Mouse (Mus musculus): ENCODE results near the gene Pax8. TPM values are rescaled to one million over a fixed set of nuclear protein-coding genes. Genes with fewer than 3 reads are reported as not detected.

Gene Pax8
- total and polyA plus RNA-seq, 3 experiments: 0.17 to 0.60 TPM; not detected in 1

DNA sequence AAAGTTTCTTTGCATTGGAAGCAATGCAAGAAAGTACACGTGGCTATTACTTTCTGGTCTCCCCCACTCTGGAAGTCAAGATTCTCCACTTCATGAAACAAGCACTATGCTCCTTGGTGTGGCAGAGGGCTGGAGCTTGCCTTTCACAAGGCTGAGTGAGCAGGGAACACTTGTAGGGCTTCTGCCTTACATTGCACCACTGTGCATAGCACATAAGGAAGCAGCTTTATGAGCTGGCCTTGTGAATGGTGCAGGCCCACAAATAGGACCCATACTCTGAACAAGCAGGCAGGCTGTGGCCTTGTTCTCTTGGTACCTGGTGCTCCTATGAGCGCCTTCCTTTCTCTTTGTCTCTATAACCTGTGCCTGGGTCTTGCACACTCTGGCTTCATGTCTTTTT lies 82.1 kb downstream of the Pax8 start:
- H3K9ac ChIP-seq (ENCODE audit: insufficient read depth, low read depth): no peak overlapping the region
- peaks cover 64% of the 10 kb centered on the region for H3K79me2 ChIP-seq (replicated peaks; ENCODE audit: control insufficient read depth, extremely low read depth, insufficient read depth, poor library complexity, severe bottlenecking)
- peaks cover 3 to 53% of the 10 kb centered on the region in 2 experiments; a peak in 3 of 4 replicates for H3K4me1 ChIP-seq (ENCODE audit: control insufficient read depth in 1 of 2, insufficient read depth in 2 of 2)
- in situ Hi-C loops (cut with MboI; ENCODE audit: low pct_ligation_motif_present, low pct_unique_long_range_greater_than_20kb, low sequenced_read_pairs) (no loop called here), dilution Hi-C loops (cut with MboI; ENCODE audit: extremely low pct_ligation_motif_present, extremely low pct_unique_long_range_greater_than_20kb, low sequenced_read_pairs) (no loop called here)
- H3K27ac ChIP-seq (ENCODE audit: insufficient read depth, low read depth): no peak overlapping the region
- no peaks in the 10 kb centered on the region for H3K27me3 ChIP-seq (replicated peaks)
- no peaks in the 10 kb centered on the region for H3K9me3 ChIP-seq (replicated peaks; ENCODE audit: low read length)
- DNase-seq (ENCODE audit: extremely low read depth): no peak
- no peak overlapping the region for H3K4me3 ChIP-seq (replicated peaks in 1 of 3; ENCODE audit: low read depth in 2 of 3, low read length in 2 of 3, poor library complexity in 1 of 3)
- no peak for TF ChIP-seq CHD2 (IDR thresholded peaks at IDR 0.05; ENCODE audit: low read length)
- no peak for TF ChIP-seq RCOR1 (conservative IDR thresholded peaks at IDR 0.05; ENCODE audit: low read depth, low read length)
- TF ChIP-seq MAFK (IDR thresholded peaks at IDR 0.05; ENCODE audit: insufficient replicate concordance, low read length): no peak
- no peak for TF ChIP-seq MXI1 (IDR thresholded peaks at IDR 0.05; ENCODE audit: low read depth, low read length)
- no peak for TF ChIP-seq TBP (conservative IDR thresholded peaks at IDR 0.05; ENCODE audit: low read depth, low read length)
- no peak for TF ChIP-seq USF2 (conservative IDR thresholded peaks at IDR 0.05; ENCODE audit: low read depth, low read length)
- TF ChIP-seq EP300 (IDR thresholded peaks at IDR 0.05; ENCODE audit: low read length): no peak
- no peak for TF ChIP-seq CTCF (conservative IDR thresholded peaks at IDR 0.05 in 1 of 2, IDR thresholded peaks at IDR 0.05 in 1 of 2; ENCODE audit: low read depth in 2 of 2, low read length in 2 of 2)
- no peak for TF ChIP-seq ZMIZ1 (IDR thresholded peaks at IDR 0.05; ENCODE audit: low read depth, low read length)
- no peak for TF ChIP-seq GABPA (IDR thresholded peaks at IDR 0.05; ENCODE audit: insufficient replicate concordance, low read depth, low read length)
- no peak for TF ChIP-seq SIN3A (IDR thresholded peaks at IDR 0.05; ENCODE audit: low read length)
- TF ChIP-seq E2F4 (IDR thresholded peaks at IDR 0.05; ENCODE audit: insufficient replicate concordance, low read depth, low read length): no peak
- TF ChIP-seq BHLHE40 (IDR thresholded peaks at IDR 0.05; ENCODE audit: low read depth, low read length): no peak
- no peak for TF ChIP-seq MAX (IDR thresholded peaks at IDR 0.05; ENCODE audit: low read length)
- no peak overlapping the region for H3K4me2 ChIP-seq (ENCODE audit: insufficient read depth, low read depth, poor library complexity, severe bottlenecking)
- H3K36me3 ChIP-seq (replicated peaks in 1 of 2; ENCODE audit: control insufficient read depth in 1 of 2, insufficient read depth in 1 of 2, low read length in 1 of 2): peaks cover 71 to 97% of the 10 kb centered on the region in 2 experiments

GRCm38 (mm10) chr2:24387361-24388283 lies 87.8 kb downstream of the Pax8 start:
- in situ Hi-C loops (cut with MboI; ENCODE audit: low pct_ligation_motif_present, low pct_unique_long_range_greater_than_20kb, low sequenced_read_pairs) (no loop called here), dilution Hi-C loops (cut with MboI; ENCODE audit: extremely low pct_ligation_motif_present, extremely low pct_unique_long_range_greater_than_20kb, low sequenced_read_pairs) (no loop called here)
- Histone ChIP-seq H3K9ac (ENCODE audit: insufficient read depth, low read depth) (peak overlapping the region; percentile 97), H3K36me3 (replicated peaks in 1 of 2; ENCODE audit: control insufficient read depth in 1 of 2, insufficient read depth in 1 of 2, low read length in 1 of 2) (peaks cover 28 to 52% of the 10 kb centered on the region in 2 experiments), H3K4me2 (ENCODE audit: insufficient read depth, low read depth, poor library complexity, severe bottlenecking) (peak overlapping the region; percentile 98), H3K79me2 (replicated peaks; ENCODE audit: control insufficient read depth, extremely low read depth, insufficient read depth, poor library complexity, severe bottlenecking) (peaks cover 69% of the 10 kb centered on the region), H3K4me1 (ENCODE audit: control insufficient read depth in 1 of 2, insufficient read depth in 2 of 2) (peaks cover 25 to 78% of the 10 kb centered on the region in 2 experiments), H3K27me3 (replicated peaks) (no peaks in the 10 kb centered on the region), H3K4me3 (replicated peaks in 1 of 3; ENCODE audit: low read depth in 2 of 3, low read length in 2 of 3, poor library complexity in 1 of 3) (peak overlapping the region; percentile 71 to 98 (median 94)), H3K9me3 (replicated peaks; ENCODE audit: low read length) (no peaks in the 10 kb centered on the region), H3K27ac (ENCODE audit: insufficient read depth, low read depth) (peak overlapping the region; percentile 76)
- peak; percentile 78 for DNase-seq (ENCODE audit: extremely low read depth)
- TF ChIP-seq NELFE (IDR thresholded peaks at IDR 0.05; ENCODE audit: low read depth, low read length) (0 out of 2 replicates have a peak, but pooled peaks have one; percentile 35), IRF4 (IDR thresholded peaks at IDR 0.05; ENCODE audit: low read depth, low read length) (peak; percentile 75), USF2 (conservative IDR thresholded peaks at IDR 0.05; ENCODE audit: low read depth, low read length) (no peak), E2F4 (IDR thresholded peaks at IDR 0.05; ENCODE audit: insufficient replicate concordance, low read depth, low read length) (no peak), SMC3 (IDR thresholded peaks at IDR 0.05; ENCODE audit: low read depth, low read length) (no peak), MAX (IDR thresholded peaks at IDR 0.05; ENCODE audit: low read length) (no peak; the same call in 1 of the 2 replicates), NRF1 (IDR thresholded peaks at IDR 0.05; ENCODE audit: low read depth, low read length) (0 out of 2 replicates have a peak, but pooled peaks have one; percentile 16), CHD1 (IDR thresholded peaks at IDR 0.05; ENCODE audit: low read depth, low read length) (peak; percentile 30; the same call in 1 of the 2 replicates), PAX5 (IDR thresholded peaks at IDR 0.05; ENCODE audit: low read length) (no peak), ELF1 (IDR thresholded peaks at IDR 0.05; ENCODE audit: low read depth, low read length) (0 out of 2 replicates have a peak, but pooled peaks have one; percentile 17), GABPA (IDR thresholded peaks at IDR 0.05; ENCODE audit: insufficient replicate concordance, low read depth, low read length) (no peak), JUND (conservative IDR thresholded peaks at IDR 0.05; ENCODE audit: low read depth, low read length) (0 out of 2 replicates have a peak, but pooled peaks have one; percentile 13), ZC3H11A (IDR thresholded peaks at IDR 0.05; ENCODE audit: low read depth, low read length) (no peak), UBTF (IDR thresholded peaks at IDR 0.05; ENCODE audit: low read depth, low read length) (no peak), CHD2 (IDR thresholded peaks at IDR 0.05; ENCODE audit: low read length) (peak; percentile 48; the same call in 1 of the 2 replicates), MEF2A (IDR thresholded peaks at IDR 0.05; ENCODE audit: borderline replicate concordance, low read depth, low read length) (peak; percentile 59), MAFK (IDR thresholded peaks at IDR 0.05; ENCODE audit: insufficient replicate concordance, low read length) (0 out of 2 replicates have a peak, but pooled peaks have one; percentile 20), TBP (conservative IDR thresholded peaks at IDR 0.05; ENCODE audit: low read depth, low read length) (peak; percentile 81; the same call in 1 of the 2 replicates), ZNF384 (IDR thresholded peaks at IDR 0.05; ENCODE audit: low read depth, low read length) (no peak), RCOR1 (conservative IDR thresholded peaks at IDR 0.05; ENCODE audit: low read depth, low read length) (no peak), MXI1 (IDR thresholded peaks at IDR 0.05; ENCODE audit: low read depth, low read length) (peak; percentile 74), POLR2A (IDR thresholded peaks at IDR 0.05; ENCODE audit: low read depth, low read length) (peak; percentile 42; the same call in 1 of the 2 replicates), USF1 (IDR thresholded peaks at IDR 0.05; ENCODE audit: low read depth, low read length) (no peak)
